Mouse (Mus musculus): ENCODE data around the gene Tssk6. TPM values are rescaled to one million over a fixed set of nuclear protein-coding genes. Genes with fewer than 3 reads are reported as not detected.

Gene Tssk6
- polyA plus RNA-seq, 1 experiment from 2014 or later, result 3.8 TPM

DNA sequence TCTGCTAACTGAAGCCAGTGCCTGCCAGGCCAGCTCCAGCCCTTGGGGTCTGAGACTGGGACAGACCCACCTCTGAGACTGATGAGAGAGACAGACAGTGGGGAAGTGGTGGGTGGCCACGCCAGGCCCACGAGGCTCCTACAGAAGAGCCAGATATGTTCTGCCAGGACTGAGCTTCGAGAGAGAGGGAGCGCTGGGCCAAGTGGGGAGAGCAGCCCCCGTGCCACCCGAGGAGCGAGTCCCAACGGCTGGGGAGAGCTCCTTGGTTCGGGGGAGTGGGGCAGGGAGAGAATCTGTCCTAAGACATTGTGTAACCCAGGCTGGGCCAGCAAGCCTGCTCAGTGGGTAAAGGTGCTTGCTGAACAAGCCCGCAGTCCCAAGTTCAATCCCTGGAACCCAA lies 25.0 kb upstream of the Tssk6 start:
- no peak for DNase-seq (ENCODE audit: low spot score)
- Histone ChIP-seq H3K9me3 (replicated peaks; ENCODE audit: low read length) (no peaks in the 10 kb centered on the region), H3K4me2 (ENCODE audit: low read length) (no peak overlapping the region), H3K36me3 (ENCODE audit: insufficient read depth, low read length) (no peaks in the 10 kb centered on the region), H3K27ac (no peak overlapping the region), H3K4me3 (replicated peaks; ENCODE audit: low read depth, low read length) (no peak overlapping the region), H3K4me1 (replicated peaks; ENCODE audit: insufficient read depth, low read length) (peaks cover 7% of the 10 kb centered on the region; the same call in 1 of the 2 replicates), H3K9ac (ENCODE audit: low read depth, low read length) (no peak overlapping the region), H3K27me3 (ENCODE audit: insufficient read depth, low read length) (peaks cover 28% of the 10 kb centered on the region)
- TF ChIP-seq CTCF (IDR thresholded peaks at IDR 0.05; ENCODE audit: low read depth), result no peak
- 73% methylated on average over 10 of the region's 10 CpGs for WGBS
- ATAC-seq (replicated peaks; ENCODE audit: low FRiP score, low read depth), result no peak

DNA sequence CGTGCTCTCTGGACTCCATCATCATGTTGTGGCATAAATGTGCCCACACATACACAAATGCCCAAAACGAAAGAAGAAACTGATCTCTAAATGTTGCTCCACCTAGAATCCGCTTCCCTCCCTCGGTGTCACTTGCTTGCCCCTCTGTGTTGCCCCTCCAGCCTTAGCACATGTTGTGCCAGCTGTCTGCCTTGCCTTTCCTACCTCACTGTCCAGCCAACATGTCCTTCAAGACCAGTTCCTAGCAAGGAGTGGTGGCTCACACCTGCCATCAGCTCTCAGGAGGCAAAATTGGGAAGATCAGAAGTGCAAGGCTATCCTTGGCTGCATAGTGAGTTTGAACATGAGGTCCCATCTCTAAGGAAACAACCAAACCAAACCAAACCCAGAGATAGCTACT lies 24.6 kb upstream of the Tssk6 start:
- Histone ChIP-seq H3K9ac (ENCODE audit: low read depth, low read length) (no peak overlapping the region), H3K27me3 (ENCODE audit: insufficient read depth, low read length) (peaks cover 31% of the 10 kb centered on the region), H3K36me3 (ENCODE audit: insufficient read depth, low read length) (no peaks in the 10 kb centered on the region), H3K9me3 (replicated peaks; ENCODE audit: low read length) (no peaks in the 10 kb centered on the region), H3K4me3 (replicated peaks; ENCODE audit: low read depth, low read length) (no peak overlapping the region), H3K27ac (no peak overlapping the region), H3K4me1 (replicated peaks; ENCODE audit: insufficient read depth, low read length) (peaks cover 12% of the 10 kb centered on the region; the same call in 1 of the 2 replicates), H3K4me2 (ENCODE audit: low read length) (no peak overlapping the region)
- 94% methylated on average over 4 of the region's 4 CpGs for WGBS
- TF ChIP-seq CTCF (IDR thresholded peaks at IDR 0.05; ENCODE audit: low read depth), result no peak
- ATAC-seq (replicated peaks; ENCODE audit: low FRiP score, low read depth) (no peak), DNase-seq (ENCODE audit: low spot score) (no peak)

DNA sequence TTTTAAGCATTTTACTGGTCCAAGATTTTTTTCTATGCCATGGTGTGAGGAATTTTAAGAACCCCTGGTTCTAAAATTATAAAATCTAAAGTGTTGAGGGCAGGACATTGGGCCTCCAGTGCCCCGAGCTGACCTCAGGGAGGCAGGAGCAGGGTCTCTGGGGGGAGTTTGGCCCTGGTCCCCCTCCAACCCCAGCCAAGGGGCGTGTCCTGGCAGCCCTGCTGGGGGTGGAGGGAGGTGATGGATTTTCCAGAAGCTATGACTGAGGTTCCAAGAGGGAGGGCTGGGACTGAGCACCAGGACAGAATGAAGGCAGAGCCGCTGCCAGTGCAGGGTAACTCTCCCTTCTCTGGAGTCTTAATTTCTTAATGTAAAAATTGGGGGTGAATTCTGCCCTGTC lies 24.0 kb upstream of the Tssk6 start:
- Histone ChIP-seq H3K9ac (ENCODE audit: low read depth, low read length) (no peak overlapping the region), H3K4me3 (replicated peaks; ENCODE audit: low read depth, low read length) (no peak overlapping the region), H3K4me1 (replicated peaks; ENCODE audit: insufficient read depth, low read length) (peaks cover 13% of the 10 kb centered on the region; the same call in 1 of the 2 replicates), H3K4me2 (ENCODE audit: low read length) (no peak overlapping the region), H3K27ac (no peak overlapping the region), H3K36me3 (ENCODE audit: insufficient read depth, low read length) (no peaks in the 10 kb centered on the region), H3K27me3 (ENCODE audit: insufficient read depth, low read length) (peaks cover 37% of the 10 kb centered on the region), H3K9me3 (replicated peaks; ENCODE audit: low read length) (no peaks in the 10 kb centered on the region)
- no peak for ATAC-seq (replicated peaks; ENCODE audit: low FRiP score, low read depth)
- no peak for TF ChIP-seq CTCF (IDR thresholded peaks at IDR 0.05; ENCODE audit: low read depth)
- 67% methylated on average over 3 of the region's 3 CpGs for WGBS
- no peak for DNase-seq (ENCODE audit: low spot score)

DNA sequence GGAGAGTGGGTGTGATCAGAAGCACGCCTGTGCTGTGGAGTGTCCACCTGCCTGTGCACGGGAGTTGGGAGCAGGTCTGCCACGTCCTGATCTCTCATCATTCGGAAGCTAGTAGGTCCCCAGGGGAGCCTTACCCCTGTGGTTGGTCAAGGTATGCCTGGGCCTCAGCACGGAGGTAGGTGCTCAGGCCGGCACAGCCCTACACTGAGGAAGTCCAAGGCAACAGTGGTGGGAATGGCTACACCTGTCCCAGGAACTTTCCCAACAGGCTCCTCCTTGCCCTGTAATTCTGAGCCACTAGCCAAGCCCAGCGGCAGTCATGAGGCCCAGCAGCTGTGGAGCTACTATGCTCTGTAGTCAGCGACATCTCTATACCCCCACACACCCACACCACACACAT lies 22.3 kb upstream of the Tssk6 start:
- DNase-seq (ENCODE audit: low spot score) (no peak), ATAC-seq (replicated peaks; ENCODE audit: low FRiP score, low read depth) (no peak)
- Histone ChIP-seq H3K9me3 (replicated peaks; ENCODE audit: low read length) (no peaks in the 10 kb centered on the region), H3K27me3 (ENCODE audit: insufficient read depth, low read length) (peaks cover 54% of the 10 kb centered on the region), H3K36me3 (ENCODE audit: insufficient read depth, low read length) (no peaks in the 10 kb centered on the region), H3K27ac (no peak overlapping the region), H3K4me3 (replicated peaks; ENCODE audit: low read depth, low read length) (no peak overlapping the region), H3K4me1 (replicated peaks; ENCODE audit: insufficient read depth, low read length) (peaks cover 13% of the 10 kb centered on the region; the same call in 1 of the 2 replicates), H3K4me2 (ENCODE audit: low read length) (no peak overlapping the region), H3K9ac (ENCODE audit: low read depth, low read length) (no peak overlapping the region)
- 70% methylated on average over 8 of the region's 8 CpGs for WGBS
- TF ChIP-seq CTCF (IDR thresholded peaks at IDR 0.05; ENCODE audit: low read depth), result no peak

DNA sequence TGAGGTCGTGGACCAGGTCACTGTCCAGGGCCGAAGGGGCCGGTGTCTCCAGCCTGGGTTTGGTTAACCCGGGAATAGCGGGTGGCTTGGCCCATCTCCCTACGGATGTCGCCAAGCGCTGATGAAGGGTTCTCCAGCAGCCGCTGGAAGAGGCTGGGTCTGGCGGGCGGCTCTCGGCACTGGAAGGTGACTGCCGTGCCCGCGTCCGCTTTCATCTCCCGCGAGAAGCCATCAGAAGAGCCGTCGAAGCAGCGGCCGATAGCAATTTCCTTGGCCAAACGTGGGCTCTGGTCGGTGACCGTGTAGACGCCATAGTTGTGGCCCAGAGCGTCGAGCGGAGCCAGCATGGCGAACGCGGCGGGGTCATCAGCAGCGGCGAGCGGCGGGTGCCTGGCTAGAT lies 21.1 kb upstream of the Tssk6 start:
- no peak overlapping the region for H3K27ac ChIP-seq
- ATAC-seq (replicated peaks; ENCODE audit: low FRiP score, low read depth) (no peak), DNase-seq (ENCODE audit: low spot score) (no peak)
- H3K4me1 ChIP-seq (replicated peaks; ENCODE audit: insufficient read depth, low read length), result peaks cover 13% of the 10 kb centered on the region; the same call in 1 of the 2 replicates
- H3K4me3 ChIP-seq (replicated peaks; ENCODE audit: low read depth, low read length), result 0 out of 2 replicates have a peak overlapping the region, but pooled peaks have one; percentile 36
- no peak for TF ChIP-seq CTCF (IDR thresholded peaks at IDR 0.05; ENCODE audit: low read depth)
- H3K9ac ChIP-seq (ENCODE audit: low read depth, low read length), result no peak overlapping the region
- no peaks in the 10 kb centered on the region for H3K36me3 ChIP-seq (ENCODE audit: insufficient read depth, low read length)
- peaks cover 66% of the 10 kb centered on the region for H3K27me3 ChIP-seq (ENCODE audit: insufficient read depth, low read length)
- WGBS, result 16% methylated on average over 37 of the region's 37 CpGs
- H3K4me2 ChIP-seq (ENCODE audit: low read length), result 0 out of 2 replicates have a peak overlapping the region, but pooled peaks have one; percentile 54
- no peaks in the 10 kb centered on the region for H3K9me3 ChIP-seq (replicated peaks; ENCODE audit: low read length)

DNA sequence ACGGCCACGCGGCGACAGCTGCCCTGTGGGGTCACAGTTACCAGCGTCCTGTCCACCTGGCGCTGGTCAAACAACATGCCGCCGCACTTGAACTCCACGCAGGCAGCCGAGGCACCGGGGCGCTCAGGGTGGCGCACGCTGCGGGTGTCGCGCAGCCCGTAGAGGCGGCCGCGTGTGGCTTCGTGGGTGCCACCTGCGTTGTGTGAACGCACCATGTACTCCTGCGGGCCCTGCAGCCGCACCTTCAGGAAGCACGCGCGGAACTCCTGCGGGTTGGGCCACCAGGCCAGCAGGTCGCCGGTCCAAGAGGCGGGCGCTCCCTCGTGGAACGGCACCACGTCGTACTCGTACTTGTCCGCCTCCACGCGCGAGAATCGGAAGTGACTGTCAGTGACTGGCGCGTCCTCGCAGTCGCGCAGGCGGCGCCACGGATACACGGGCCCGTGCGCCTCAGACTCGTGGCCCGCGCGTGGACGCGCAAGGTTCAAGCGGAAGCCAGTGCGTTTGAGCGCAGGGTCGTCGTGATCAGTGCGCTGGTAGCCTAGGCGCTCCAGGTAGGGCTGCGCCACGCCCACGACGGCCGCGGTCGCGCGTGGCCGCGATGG lies 20.6 kb upstream of the Tssk6 start:
- peak overlapping the region; percentile 36 for H3K4me3 ChIP-seq (replicated peaks; ENCODE audit: low read depth, low read length)
- H3K27ac ChIP-seq, result no peak overlapping the region
- H3K4me1 ChIP-seq (replicated peaks; ENCODE audit: insufficient read depth, low read length), result peaks cover 13% of the 10 kb centered on the region; the same call in 1 of the 2 replicates
- H3K9me3 ChIP-seq (replicated peaks; ENCODE audit: low read length), result no peaks in the 10 kb centered on the region
- whole genome bisulfite sequencing, result 26% methylated on average over 72 of the region's 79 CpGs
- no peak for DNase-seq (ENCODE audit: low spot score)
- no peak for ATAC-seq (replicated peaks; ENCODE audit: low FRiP score, low read depth)
- peaks cover 71% of the 10 kb centered on the region for H3K27me3 ChIP-seq (ENCODE audit: insufficient read depth, low read length)
- no peak overlapping the region; the same call in 1 of the 2 replicates for H3K9ac ChIP-seq (ENCODE audit: low read depth, low read length)
- no peak for TF ChIP-seq CTCF (IDR thresholded peaks at IDR 0.05; ENCODE audit: low read depth)
- H3K36me3 ChIP-seq (ENCODE audit: insufficient read depth, low read length), result no peaks in the 10 kb centered on the region
- peak overlapping the region; percentile 54 for H3K4me2 ChIP-seq (ENCODE audit: low read length)

All from kidney, postnatal 0 days (tissue).